Mouse (Mus musculus) heart, adult 18-20 months (tissue): Measurements from ENCODE around the gene Tsnax. TPM values are rescaled to one million over a fixed set of nuclear protein-coding genes. Genes with fewer than 3 reads are reported as not detected.

ENCODE experiments used
- DNase-seq, 2 experiments: peaks; one replicate each; pipeline ENCODE4 v3.0.0; 2021 to 2022; ENCODE audit warnings: mixed read lengths in 1 of 2
- long read RNA-seq, 2 experiments: library from polyadenylated mRNA; stranded (forward); transcript quantifications; one replicate each; pipeline ENCODE4 v2.0.0; 2021
- total RNA-seq, 2 experiments: library from RNA; stranded (reverse); gene quantifications; 2 replicates each; pipeline ENCODE4 v1.2.3; 2021

Tsnax gene
- total RNA-seq, result 10 to 100 TPM; 68.6 to 73.4 TPM
- long read RNA-seq, experiment 1, transcript Tsnax-201 (6 exons, 2,391 nt), result major isoform, 135 of 140 reads
- long read RNA-seq, experiment 1, partial matches to known transcripts, result 3 of 140 reads
- long read RNA-seq, experiment 1, other reads (novel, unspliced or antisense), result 2 of 140 reads
- long read RNA-seq, experiment 2, transcript Tsnax-201 (6 exons, 2,391 nt), result major isoform, 50 of 55 reads
- long read RNA-seq, experiment 2, partial matches to known transcripts, result 0 of 55 reads
- long read RNA-seq, experiment 2, other reads (novel, unspliced or antisense), result 5 of 55 reads

DNA sequence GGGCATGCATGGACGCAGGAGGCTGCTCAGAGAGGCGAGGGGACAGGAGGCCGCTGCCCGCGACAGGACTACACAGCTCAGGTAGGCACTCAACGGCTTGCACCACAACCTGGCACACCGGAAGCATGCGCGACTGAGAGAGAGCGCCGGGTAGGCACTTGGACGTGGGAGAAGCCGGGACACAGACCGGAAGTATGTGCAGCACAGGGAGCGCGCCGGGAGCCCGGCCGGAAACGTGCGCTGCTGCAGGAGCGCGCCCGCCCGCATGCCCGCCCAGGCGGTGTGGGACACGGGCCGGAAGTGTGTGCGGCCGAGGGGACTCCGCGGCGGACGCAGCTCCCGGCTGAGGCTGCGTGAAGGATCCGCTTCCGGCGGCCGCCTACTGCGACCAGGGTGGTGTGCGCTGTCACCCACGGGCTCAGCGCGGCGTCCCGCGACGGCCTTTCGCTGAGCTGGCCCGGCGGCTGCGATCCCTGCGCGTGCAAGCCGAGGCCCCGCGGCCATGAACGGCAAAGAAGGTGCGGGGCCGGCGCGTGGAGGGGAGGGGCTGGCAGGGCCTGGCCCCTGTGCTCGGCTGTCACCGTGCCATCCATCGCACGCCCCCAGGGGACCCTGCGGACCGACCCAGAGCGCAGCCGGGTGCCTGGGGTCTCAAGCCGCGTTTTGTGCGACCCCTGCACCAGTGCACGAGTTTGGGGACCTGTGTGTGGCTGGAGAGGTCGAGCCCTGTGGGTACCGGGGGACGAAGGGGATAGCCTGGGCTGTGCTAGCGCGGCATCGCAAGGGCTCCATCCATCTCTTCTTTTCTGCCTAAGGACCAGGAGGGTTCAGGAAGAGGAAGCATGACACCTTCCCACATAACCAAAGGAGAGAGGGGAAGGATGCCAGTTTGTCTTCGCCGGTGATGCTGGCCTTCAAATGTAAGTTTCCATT lies at the start of gene Tsnax:
Gene Tsnax, plus strand, starts transcription at position 303 of the 933 bp plus-strand sequence.
- peak; percentile 89 to 95 for DNase-seq

DNA sequence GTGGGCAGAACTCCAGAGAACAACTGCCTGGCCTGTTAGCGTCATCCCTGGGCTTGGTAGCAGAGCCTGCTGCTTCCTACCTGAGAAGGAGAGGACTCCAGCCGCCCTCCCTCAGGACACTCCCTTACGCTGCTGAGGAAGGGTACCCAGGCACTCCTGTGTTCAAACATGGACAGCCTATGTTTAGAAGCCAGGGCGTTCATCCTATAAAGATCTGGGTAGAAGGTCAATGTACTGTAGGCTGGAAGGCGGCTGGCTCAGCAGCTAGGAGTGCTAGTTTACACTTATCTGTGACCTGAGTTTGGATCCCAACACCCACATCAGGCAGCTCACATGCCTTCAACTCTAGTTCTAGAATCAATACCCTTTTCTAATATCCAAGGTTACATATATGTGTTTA lies 49.6 kb upstream of the Tsnax start:
- DNase-seq, result peak in 1 of 2 experiments; percentile 20

DNA sequence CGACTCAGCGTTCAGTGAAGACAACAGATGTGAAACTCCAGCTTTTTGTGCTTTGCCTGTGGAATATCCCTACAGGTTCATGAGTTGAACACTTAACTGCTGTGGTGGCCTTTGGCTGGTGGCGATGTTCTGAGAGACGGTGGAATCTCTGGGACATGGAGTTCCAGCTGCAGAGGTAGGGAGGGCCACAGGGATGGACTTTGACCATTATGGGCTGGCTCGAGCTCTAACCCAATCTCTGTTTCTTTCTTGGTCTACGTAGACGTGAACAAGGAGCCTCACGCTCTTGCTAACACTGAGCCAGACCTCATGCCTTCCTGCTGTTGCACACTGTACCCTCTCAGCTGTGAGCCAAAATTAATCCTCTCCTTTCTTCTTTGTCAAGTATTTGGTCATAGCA lies 47.8 kb upstream of the Tsnax start:
- DNase-seq, result no peak

DNA sequence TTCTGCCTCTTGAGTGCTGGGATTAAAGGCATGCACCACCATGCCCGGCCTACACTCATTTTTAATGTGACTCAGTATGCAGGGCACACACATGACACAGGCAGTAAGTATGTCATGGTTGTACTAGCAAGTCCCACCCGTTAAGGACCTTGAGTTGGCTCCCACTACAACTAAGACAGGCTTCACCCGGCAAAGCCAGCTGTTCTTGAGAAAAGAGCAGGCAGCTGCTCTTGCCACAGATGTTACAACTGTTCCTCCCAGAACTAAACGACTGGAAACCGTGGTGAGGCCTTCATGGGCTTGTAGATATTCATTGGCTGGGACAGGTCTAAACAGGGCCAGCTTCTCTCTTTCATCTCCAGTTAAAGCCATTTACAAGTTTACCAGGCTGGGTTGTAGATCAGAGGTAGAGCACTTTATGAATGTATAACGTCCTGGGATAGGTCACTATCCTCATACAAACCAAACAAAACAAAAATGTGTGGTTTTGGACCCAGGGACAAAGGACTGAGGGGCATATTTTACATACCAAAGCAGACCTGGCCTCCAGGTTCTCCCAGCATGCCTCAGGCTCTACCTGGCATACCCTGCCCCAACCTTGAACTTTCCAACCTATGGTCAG lies 42.4 kb upstream of the Tsnax start:
- DNase-seq, result no peak

DNA sequence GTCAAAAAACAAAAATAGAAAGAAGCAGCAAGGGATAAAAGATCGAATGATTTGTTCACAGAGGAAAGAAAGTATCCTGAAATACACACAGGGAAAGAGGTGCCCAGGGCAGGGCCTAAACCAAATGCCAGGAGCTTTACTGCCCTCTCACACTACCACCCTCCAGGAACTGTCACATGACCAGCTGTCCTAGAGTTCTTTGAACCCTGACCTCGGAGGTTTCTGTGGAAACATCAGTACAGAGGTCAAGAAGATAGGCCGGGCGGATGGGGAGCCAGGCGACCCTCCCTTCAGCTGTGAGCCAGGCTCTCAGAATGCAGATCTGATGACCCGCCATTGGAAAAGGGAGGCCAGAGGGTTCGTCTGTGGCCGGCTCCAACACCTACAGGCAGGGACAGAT lies 39.6 kb upstream of the Tsnax start:
- DNase-seq, result no peak

DNA sequence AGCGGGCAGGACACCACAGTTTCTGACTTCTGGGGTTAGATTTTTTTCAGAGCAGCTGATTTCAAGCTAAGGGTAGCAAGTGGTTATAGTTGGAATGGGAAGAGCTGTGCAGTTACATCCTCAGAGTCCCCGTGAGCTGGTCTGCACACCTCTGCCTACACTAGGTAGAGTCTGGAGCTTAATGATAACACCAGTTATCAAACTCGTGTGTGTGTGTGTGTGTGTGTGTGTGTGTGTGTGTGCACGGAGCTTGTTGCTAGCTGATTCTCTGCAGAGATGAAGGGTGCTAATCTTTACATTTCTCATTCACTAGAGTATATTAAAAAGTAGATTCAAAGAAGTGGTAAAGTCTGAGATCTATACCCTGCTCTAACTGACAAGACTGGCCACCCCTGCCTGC lies 38.5 kb upstream of the Tsnax start:
- DNase-seq, result no peak

DNA sequence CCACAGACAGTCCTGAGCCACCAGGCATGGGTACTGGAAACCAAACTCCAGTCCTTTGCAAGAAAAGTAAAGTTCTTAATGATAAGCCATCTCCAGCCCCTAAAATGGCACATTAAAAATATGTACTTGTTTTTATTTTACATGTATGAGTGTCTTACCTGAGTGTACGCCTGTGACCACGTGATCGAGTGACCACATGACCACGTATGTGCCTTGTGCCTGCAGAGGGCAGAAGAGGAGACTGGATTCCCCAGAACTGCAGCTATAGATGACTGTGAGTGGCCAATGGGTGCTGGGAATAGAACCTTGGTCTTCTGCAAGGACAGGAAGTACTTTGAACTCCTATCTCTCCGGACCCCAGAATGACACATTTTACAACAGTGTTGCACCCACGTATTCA lies 36.6 kb upstream of the Tsnax start:
- no peak for DNase-seq

DNA sequence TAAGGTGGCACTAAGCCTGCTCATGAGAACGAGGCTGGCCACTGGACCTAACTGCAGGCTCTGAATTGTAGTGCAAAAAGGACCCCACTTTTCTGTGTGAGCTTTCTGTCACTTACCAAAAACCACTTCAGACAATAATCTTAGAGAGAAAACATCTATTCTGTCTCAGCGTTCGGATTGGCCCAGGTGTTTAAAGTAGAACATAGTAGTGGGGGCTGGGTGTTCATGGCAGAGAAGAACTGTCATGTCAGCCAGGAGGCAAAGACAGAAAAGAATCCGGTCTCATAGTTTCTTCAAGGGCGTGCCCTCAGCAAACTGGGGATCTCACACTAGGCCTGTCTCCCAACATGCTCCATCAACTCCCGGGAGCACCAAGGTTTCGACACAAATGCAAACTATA lies 34.8 kb upstream of the Tsnax start:
- no peak for DNase-seq

DNA sequence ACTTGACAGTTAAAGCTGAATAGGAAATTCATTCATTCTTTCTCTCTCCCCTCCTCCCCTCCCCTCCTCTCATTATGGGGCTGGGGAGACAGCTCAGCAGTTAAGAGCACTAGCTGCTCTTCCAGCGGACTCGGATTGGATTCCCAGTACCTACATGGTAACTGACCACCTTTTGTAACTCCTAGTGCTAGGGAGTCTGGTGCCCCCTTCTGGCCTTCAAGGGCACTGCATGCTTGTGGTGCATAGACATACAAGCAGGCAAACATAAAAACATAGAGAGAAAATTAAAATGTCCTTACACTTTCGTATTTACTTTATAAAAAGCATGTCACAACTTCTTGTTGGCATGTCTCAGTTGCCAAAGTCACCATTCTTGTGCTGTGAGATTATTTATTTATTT lies 32.8 kb upstream of the Tsnax start:
- no peak for DNase-seq

DNA sequence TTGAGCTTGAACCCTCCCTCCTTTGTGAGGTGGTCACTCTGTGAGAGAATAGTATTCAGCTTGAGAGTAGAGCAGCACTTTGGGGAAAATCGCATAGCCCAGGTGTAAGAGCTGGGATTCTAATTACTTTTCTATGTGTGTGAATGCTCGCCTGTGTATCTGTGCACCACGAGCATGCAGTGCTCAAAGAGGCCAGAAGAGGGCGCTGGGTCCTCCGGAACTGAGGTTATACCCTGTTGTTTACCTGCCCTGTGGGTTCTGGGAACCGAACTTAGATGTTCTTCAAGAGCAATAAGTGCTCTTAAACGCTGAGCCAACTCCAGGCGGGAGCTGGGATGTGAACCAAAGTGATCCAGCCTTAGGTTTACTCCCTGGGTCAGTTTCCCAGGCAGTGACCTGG lies 32.0 kb upstream of the Tsnax start:
- no peak for DNase-seq

DNA sequence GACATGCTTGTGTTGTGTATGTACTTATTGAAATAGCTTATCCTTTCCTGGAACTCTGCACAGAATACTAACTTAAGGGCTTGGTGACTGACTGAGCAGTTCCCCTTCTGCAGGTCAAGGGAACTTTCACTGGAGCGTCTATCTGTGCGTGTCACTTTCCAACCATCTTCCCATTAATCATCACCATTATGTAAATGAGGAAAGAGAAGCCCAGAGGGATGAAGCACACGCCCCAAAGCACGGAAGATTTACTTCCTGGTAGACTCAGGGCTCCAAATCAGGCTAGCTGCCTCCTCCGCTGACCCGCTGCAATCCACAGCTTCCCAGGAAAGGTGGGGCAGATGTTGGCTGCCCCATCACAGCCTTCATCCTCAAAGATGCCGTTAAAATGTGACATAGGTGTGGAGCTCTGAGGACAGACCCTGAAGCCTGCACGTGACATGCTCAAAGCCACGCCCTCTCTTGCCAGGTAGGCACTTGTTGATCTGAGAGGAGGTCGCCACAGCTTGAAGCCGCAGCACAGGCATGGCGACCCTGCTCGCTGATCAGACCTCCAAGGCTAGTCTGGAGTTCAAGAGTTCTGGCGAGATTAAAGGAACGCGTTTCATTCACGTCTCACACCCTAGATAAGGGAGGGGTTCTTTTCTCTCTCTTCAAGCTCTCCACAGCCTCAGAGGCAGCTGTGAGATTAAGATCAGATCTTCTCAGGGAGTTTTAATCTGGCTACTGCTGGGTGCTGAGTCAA lies 21.7 kb upstream of the Tsnax start:
- no peak for DNase-seq

DNA sequence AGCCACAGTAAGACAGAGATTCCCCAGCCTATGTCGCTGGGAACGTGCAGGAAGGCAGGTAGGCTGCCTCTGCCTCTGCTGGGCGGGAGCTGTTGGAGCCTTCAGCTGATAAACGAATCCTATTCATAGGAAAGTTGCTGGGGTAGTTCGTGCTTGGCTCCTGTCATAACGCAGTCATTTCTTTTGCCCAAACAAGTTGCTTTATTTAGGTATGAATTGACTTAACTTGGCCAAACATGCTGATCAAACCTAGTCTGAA lies 21.2 kb upstream of the Tsnax start:
- DNase-seq, result no peak

DNA sequence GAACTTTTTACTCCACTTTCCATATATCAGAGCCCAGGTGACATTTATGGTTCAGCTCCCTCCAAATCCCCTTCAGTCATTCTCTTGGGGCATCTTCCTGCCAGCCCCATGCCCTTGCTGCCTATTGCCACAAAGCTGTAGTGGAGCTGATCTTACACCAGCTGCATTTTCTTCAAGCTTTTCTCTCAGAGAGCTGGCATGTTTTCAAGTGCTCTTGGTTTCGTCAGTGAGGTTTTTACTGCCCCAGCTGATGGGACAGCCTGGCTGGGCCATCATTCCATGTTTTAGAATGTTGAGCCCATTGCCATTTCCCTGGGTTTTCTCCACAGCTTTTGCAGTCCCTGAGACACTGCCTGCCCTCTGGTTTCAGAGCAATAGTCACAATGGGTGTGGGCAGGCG lies 17.0 kb upstream of the Tsnax start:
- DNase-seq, result no peak

DNA sequence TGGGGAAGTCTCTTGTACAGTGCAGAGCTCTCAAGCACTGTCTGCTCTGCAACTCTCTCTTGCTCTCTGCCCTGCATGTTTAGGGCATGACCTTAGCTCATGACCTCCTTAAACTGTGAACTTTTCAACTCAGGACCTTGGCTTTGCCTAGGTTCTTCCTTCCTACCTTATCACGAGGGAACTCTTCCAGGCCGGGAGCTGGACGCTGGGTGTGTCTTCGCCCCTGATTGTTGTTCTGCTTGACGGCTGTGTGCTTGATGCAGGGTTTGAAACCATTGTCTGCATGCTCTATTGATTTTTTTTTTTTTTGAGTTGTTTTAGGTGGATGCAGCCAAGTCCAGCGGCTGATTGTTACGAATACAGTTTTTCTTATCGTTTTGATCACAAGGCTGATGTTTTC lies 11.3 kb downstream of the Tsnax start:
- DNase-seq, result peak in 1 of 2 experiments; percentile 65

DNA sequence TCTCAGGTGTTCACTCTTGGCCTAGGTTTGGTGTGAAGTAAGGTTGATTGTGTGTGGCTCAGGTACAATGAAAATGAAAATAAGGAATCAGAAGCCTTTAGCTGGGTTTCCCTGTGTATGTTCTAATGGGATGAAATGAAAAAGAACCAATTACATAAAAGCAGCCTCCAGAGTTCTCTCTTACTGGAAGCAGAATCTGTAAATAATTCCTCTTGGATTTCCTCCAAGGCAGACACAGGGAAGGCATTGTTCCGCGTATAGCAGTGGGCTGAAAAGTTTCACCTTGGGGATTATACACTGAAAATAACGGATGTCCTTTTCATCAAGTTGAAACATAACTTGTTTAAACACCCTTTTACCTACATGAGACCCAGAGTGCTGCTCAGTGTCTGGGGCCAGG lies 14.4 kb downstream of the Tsnax start:
- DNase-seq, result no peak

DNA sequence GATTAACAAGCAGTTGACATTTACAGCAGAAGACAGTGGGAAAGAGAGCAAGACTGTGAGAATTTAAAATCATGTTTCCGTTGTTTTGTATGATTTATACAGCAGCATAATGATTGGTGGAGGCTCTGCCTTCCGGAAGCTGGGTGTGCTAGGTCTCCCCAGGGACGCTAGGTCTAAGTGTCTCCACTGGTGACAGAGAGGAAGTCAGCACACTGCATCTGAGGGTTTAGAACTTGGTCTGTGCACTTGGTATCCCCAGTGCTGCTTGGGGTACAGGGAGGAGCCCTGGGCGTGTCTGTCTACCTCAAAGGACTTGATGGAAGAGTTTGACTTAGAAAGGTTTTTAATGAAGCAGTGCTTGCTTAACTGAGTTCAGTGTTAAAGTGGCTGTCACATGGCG lies 16.0 kb downstream of the Tsnax start:
- no peak for DNase-seq

DNA sequence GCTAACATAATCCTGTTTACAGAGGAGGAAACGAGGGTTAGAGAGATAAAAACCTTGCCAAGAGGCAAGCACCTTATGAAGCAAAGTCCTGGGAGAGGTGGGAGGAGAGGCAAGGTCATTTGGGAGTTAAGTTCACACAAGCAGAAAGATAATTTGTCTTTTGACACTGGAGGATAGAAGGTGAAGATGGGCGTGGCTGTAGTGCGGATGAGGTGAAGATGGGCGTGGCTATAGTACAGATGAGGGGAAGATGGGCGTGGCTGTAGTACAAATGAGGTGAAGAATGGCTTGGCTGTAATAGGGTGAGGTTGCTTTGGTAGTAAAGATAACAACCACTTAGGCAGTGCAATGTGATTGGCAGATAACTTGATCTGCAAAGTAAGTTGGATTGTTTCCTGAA lies 18.5 kb downstream of the Tsnax start:
- no peak for DNase-seq

DNA sequence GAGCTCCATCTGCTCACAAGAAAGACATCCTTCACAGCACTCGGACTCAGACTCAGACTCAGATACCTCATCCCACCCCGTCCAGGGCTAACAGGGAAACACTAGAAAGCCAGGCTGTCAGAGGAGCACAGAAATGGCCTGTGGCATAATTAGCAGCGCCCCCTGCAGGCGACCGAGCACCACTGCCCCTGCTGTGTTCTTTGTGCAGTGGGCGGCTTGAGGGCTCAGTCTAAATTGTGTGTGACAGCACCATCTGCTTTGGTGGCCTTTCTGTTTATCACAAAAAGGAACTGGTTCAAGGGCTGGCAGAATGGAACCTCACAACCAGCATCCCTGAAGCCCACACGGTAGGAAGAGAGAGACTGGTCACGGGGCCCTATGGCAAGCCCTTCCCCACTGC lies 21.9 kb downstream of the Tsnax start:
- peak; percentile 63 to 86 for DNase-seq

DNA sequence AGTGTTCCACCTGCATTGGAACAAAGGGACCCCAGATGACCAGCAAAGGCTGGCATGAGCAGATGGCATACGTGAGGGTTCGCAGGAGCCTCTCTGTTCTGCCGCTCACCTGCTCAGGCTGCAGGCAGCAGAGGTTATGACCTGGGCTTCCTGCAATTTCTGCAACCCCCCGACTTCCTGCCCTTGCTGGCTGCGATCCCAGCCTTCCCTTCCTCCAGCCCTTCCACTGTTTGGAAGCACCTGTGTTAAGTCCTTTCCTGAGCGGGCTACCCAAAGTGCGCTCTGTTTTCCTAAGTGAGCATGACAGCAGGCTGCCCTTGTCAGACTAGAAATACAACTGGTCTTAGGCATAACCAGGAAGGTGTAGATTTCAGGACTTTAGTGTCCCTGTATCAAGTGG lies 24.3 kb downstream of the Tsnax start:
- peak in 1 of 2 experiments; percentile 81 for DNase-seq

DNA sequence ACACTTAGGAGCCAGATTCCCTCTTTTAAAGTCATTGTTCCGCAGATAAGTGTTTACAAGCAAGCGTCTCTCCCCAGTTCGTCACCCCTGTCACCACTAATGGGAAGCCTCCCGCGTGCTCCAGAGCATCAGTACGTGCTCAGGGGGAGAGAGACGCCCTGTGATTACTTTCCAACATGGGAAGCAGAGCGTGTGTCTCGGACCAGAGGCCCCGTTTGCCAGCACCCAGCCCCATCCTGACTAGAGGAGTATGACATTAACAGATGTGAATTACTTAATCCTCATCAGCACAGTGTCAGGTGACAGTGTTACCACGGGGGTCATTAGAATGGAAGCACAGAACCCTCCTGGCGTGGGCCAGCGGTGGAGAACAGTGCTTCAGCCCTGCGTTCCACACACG lies 25.9 kb downstream of the Tsnax start:
- peak; percentile 39 to 86 for DNase-seq

DNA sequence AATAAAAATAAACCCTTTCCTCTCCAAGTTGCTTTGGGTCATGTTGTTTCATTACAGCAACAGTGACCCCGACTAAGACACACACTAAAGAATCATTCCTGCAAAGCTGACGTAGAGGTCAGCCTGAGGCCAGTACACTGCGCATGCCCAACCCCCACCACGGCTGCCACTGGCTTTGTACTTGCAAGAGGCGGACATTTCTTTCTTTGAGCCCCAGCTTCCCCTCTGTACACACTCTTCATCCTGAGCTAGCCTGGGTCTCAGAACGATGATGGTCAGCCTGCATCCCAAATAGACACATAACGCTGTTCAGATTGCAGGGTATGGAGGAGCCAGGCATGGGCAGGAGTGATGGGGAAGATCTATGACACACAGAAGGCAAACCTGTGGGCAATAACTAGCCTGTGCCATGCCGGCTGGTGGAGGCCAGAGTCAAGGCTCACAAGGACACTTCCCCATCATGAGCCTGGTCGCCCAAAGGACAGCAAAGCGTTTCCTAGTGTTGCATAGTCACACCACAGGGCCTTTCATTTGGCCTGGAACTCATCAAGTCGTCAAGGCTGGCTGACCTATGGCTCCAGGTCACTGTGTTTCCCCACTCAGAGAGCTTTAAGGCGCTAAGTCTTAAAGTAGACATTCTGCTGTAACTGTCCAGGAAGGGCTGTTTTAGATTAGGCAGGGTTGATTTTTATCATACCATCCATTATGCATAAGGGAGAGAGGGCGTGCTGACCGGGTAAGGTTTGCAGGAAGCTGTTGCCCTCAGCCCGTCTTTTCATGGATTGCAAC lies 28.0 kb downstream of the Tsnax start:
- DNase-seq, result no peak

DNA sequence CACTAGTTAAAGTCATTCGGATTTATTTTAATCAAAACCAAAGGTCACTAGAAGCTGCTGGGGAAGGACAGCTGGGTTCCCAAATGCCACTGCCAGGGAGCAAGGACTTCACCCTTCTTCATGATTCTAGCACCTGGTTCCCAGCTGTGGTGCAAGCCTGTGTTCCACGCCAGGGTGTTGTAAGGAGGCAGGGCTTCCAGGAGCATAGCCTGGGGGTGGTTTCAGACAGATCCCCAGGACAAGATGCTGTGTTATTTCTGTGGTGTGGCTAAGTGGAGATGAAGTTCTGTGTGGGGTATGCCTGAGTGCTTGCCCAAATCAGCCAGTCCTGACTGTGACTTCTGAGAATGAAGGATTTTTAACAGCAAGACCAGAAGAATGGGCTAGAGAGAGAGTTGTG lies 28.7 kb downstream of the Tsnax start:
- DNase-seq, result no peak
